ENCODE assay signal across 12 mouse cellular contexts in genomic region chr13:52013757-52014156, GRCm38 (mm10).
DNase-seq lines count a peak whose midpoint lies in the region; ATAC-seq and TF ChIP-seq lines count a peak whose summit lies in the region.
"Had no signal": no experiment of that assay in that cellular context is flagged by ENCODE, and none has a peak within 500 bp of the region (broad histone marks: within the 10 kb centered on the region; RNA-seq: fewer than 3 reads in every experiment).

No protein-coding gene starts in this region.

- peak; percentile 61 for DNase-seq in 3T3-L1 (ENCODE audit: low read depth, low spot score)
- peak; percentile 52 for DNase-seq in CD4-positive, CD25-positive, alpha-beta regulatory T cell, adult 2 months (ENCODE audit: low read depth, low spot score)
- DNase-seq in induced T-regulatory cell, adult 2 months (ENCODE audit: low read depth): peak; percentile 59
- no peak for DNase-seq in left cerebral cortex, postnatal 14 days (ENCODE audit: low spot score in 2 of 2)
- DNase-seq in kidney, postnatal 25 days: no peak
- no peak for DNase-seq in lung, postnatal 0 days (ENCODE audit: low spot score)
- DNase-seq: cerebellum, adult 9-11 months; heart, adult 11 months; lung, adult 18-20 months had no signal

- no peak overlapping the region for H3K4me2 ChIP-seq in midbrain, embryonic 13.5 days (replicated peaks)
- no peak overlapping the region for H3K4me2 ChIP-seq in lung, postnatal 0 days (replicated peaks; ENCODE audit: low read depth, low read length)
- H3K4me2 ChIP-seq: embryonic facial prominence, embryonic 13.5 days had no signal

- no peak overlapping the region for H3K4me3 ChIP-seq in midbrain, embryonic 13.5 days (replicated peaks)
- H3K4me3 ChIP-seq in lung, postnatal 0 days (ENCODE audit: low read depth, low read length): no peak overlapping the region
- H3K4me3 ChIP-seq: embryonic facial prominence, embryonic 13.5 days; megakaryocyte, embryonic 14.5 days had no signal

- no peak overlapping the region for H3K9ac ChIP-seq in midbrain, embryonic 13.5 days (replicated peaks)
- H3K9ac ChIP-seq in lung, postnatal 0 days (replicated peaks; ENCODE audit: low read depth): no peak overlapping the region
- H3K9ac ChIP-seq: embryonic facial prominence, embryonic 13.5 days had no signal

- peak overlapping the region; percentile 72 for H3K27ac ChIP-seq in midbrain, embryonic 13.5 days
- H3K27ac ChIP-seq in lung, postnatal 0 days (ENCODE audit: low read length): no peak overlapping the region
- H3K27ac ChIP-seq: embryonic facial prominence, embryonic 13.5 days had no signal

- 44% methylated on average over 2 of the region's 2 CpGs for WGBS in midbrain, embryonic 13.5 days
- 79% methylated on average over 2 of the region's 2 CpGs for WGBS in lung, postnatal 0 days

- no peaks in the 10 kb centered on the region for H3K36me3 ChIP-seq in midbrain, embryonic 13.5 days
- H3K36me3 ChIP-seq in lung, postnatal 0 days (ENCODE audit: insufficient read depth, low read length): no peaks in the 10 kb centered on the region
- H3K36me3 ChIP-seq: embryonic facial prominence, embryonic 13.5 days had no signal

- peaks cover 21% of the 10 kb centered on the region; the same call in 1 of the 2 replicates for H3K27me3 ChIP-seq in midbrain, embryonic 13.5 days
- H3K27me3 ChIP-seq in lung, postnatal 0 days (replicated peaks; ENCODE audit: insufficient read depth, low read length): no peaks in the 10 kb centered on the region
- H3K27me3 ChIP-seq: embryonic facial prominence, embryonic 13.5 days; megakaryocyte, embryonic 14.5 days had no signal

- TF ChIP-seq CTCF in lung, postnatal 0 days (IDR thresholded peaks at IDR 0.05): no peak

- intact Hi-C loops in left cerebral cortex, postnatal 14 days (cut with DNase I): no loop called here

- H3K9me3 ChIP-seq in midbrain, embryonic 13.5 days: no peaks in the 10 kb centered on the region
- H3K9me3 ChIP-seq in lung, postnatal 0 days (ENCODE audit: low read length): no peaks in the 10 kb centered on the region
- H3K9me3 ChIP-seq: embryonic facial prominence, embryonic 13.5 days had no signal

- no peak for ATAC-seq in midbrain, embryonic 13.5 days
- no peak for ATAC-seq in lung, postnatal 0 days

- no peak for TF ChIP-seq EP300 in lung, postnatal 0 days (IDR thresholded peaks at IDR 0.05)

- H3K4me1 ChIP-seq in midbrain, embryonic 13.5 days (replicated peaks): peaks cover 30% of the 10 kb centered on the region
- H3K4me1 ChIP-seq in lung, postnatal 0 days (ENCODE audit: insufficient read depth, low read depth, low read length): no peaks in the 10 kb centered on the region

Comparison
In these comparisons a context has a peak if more than half of its experiments do, and no peak if none do; other contexts are left out.
1. DNase-seq: peak in 3T3-L1 (single experiment), CD4-positive, CD25-positive, alpha-beta regulatory T cell, adult 2 months (single experiment) and induced T-regulatory cell, adult 2 months (single experiment); none in left cerebral cortex, postnatal 14 days (0 of 2), kidney, postnatal 25 days (0 of 2) and lung, postnatal 0 days (single experiment).